Mouse (Mus musculus) gastrocnemius, postnatal 4 days (tissue): ENCODE measurements around the gene Rpl7l1. TPM values are rescaled to one million over a fixed set of nuclear protein-coding genes. Genes with fewer than 3 reads are reported as not detected.

Experiments
- DNase-seq, 2 experiments: peaks; one replicate each; pipeline ENCODE4 v3.0.0; 2021 to 2022; ENCODE audit warnings: low spot score in 2 of 2, mixed read lengths in 2 of 2
- total RNA-seq, 2 experiments: library from RNA; stranded (reverse); gene quantifications; 2 replicates each; pipeline ENCODE4 v1.2.3; 2021

Gene Rpl7l1
- total RNA-seq, 2 experiments from 2014 or later: 71.1 to 76.2 TPM

GRCm38 (mm10) chr17:46742986-46743385 is 39.5 kb downstream of the Rpl7l1 start:
- no peak for DNase-seq

GRCm38 (mm10) chr17:46741305-46741704 is 41.2 kb downstream of the Rpl7l1 start:
- DNase-seq: no peak

GRCm38 (mm10) chr17:46736160-46736559 is 46.3 kb downstream of the Rpl7l1 start:
- DNase-seq: no peak

GRCm38 (mm10) chr17:46735287-46735686 is 47.2 kb downstream of the Rpl7l1 start:
- DNase-seq: no peak

GRCm38 (mm10) chr17:46734055-46734454 is 48.4 kb downstream of the Rpl7l1 start:
- DNase-seq: no peak

GRCm38 (mm10) chr17:46728904-46729318 is 53.6 kb downstream of the Rpl7l1 start, which contains the start of gene Gnmt:
Gene Gnmt, minus strand, starts transcription at chr17:46729168.
- no peak for DNase-seq

- no peak for DNase-seq
These were observed 54.0 kb downstream of the Rpl7l1 start for GRCm38 (mm10) chr17:46728496-46728895.

- DNase-seq: no peak
These were observed 54.5 kb downstream of the Rpl7l1 start for GRCm38 (mm10) chr17:46728021-46728420.

- DNase-seq: no peak
These were observed 55.2 kb downstream of the Rpl7l1 start for GRCm38 (mm10) chr17:46727271-46727670.

GRCm38 (mm10) chr17:46725731-46726645 is 56.5 kb downstream of the Rpl7l1 start:
- DNase-seq: no peak

- DNase-seq: no peak
These were observed 57.2 kb downstream of the Rpl7l1 start for GRCm38 (mm10) chr17:46725273-46725672.

- DNase-seq: no peak
These were observed 57.9 kb downstream of the Rpl7l1 start for GRCm38 (mm10) chr17:46724477-46725084.

Other genes with a start within 250 kb of the Rpl7l1 start
- 10 to 100 TPM; 13.5 to 15.0 TPM for gene Cul9, start 236.3 kb downstream of the Rpl7l1 start, total RNA-seq
- gene Srf, start 226.5 kb downstream of the Rpl7l1 start, total RNA-seq: 10 to 100 TPM; 81.5 to 84.4 TPM
- gene Ptk7, start 153.2 kb downstream of the Rpl7l1 start, total RNA-seq: 10 to 100 TPM; 46.2 to 50.0 TPM
- gene Klc4, start 136.7 kb downstream of the Rpl7l1 start, total RNA-seq: 10 to 100 TPM; 21.6 to 24.1 TPM
- 100 to 1,000 TPM; 104 to 107 TPM for gene Mrpl2, start 136.4 kb downstream of the Rpl7l1 start, total RNA-seq
- 100 to 1,000 TPM; 100 to 101 TPM for gene Cul7, start 132.3 kb downstream of the Rpl7l1 start, total RNA-seq
- 10 to 100 TPM; 17.9 to 21.6 TPM for gene Rrp36, start 108.3 kb downstream of the Rpl7l1 start, total RNA-seq
- 10 to 100 TPM; 72.3 to 75.8 TPM for gene Mea1, start 103.9 kb downstream of the Rpl7l1 start, total RNA-seq
- gene Klhdc3, start 101.8 kb downstream of the Rpl7l1 start, total RNA-seq: 100 to 1,000 TPM; 191 to 192 TPM
- gene Ppp2r5d, start 77.6 kb downstream of the Rpl7l1 start, total RNA-seq: 10 to 100 TPM; 55.4 to 58.1 TPM
- 10 to 100 TPM; 17.6 to 19.6 TPM for gene Pex6, start 71.2 kb downstream of the Rpl7l1 start, total RNA-seq
- under 1 TPM; 0.44 to 0.52 TPM for gene Gnmt, start 53.5 kb downstream of the Rpl7l1 start, total RNA-seq
- 10 to 100 TPM; 26.4 to 27.8 TPM for gene Cnpy3, start 30.5 kb downstream of the Rpl7l1 start, total RNA-seq
- gene Ptcra, start 19.0 kb downstream of the Rpl7l1 start, total RNA-seq: not detected
- 10 to 100 TPM; 34.7 to 43.2 TPM for gene 2310039H08Rik, start 10.0 kb downstream of the Rpl7l1 start, total RNA-seq
- gene Bicral, start 75.8 kb upstream of the Rpl7l1 start, total RNA-seq: 10 to 100 TPM; 17.0 to 17.6 TPM
- gene Tbcc, start 108.0 kb upstream of the Rpl7l1 start, total RNA-seq: 10 to 100 TPM; 24.7 to 27.0 TPM
- gene Prph2, start 127.8 kb upstream of the Rpl7l1 start, total RNA-seq: not detected
- gene Ubr2, start 227.9 kb upstream of the Rpl7l1 start, total RNA-seq: 10 to 100 TPM; 37.7 to 44.1 TPM